Mouse (Mus musculus) brain, embryonic 14.5 days (tissue): ENCODE measurements at regions not wholly inside any gene's neighbourhood (a gene's known extent, or its start where the extent isn't known, plus 50 kb on each side); places are given as distances from the start of the nearest gene placed in this dataset.
A peak's percentile ranks its signal among the peaks of the same experiment; 100 is the strongest.

Experiments used
- DNase-seq: peaks from one replicate; pipeline ENCODE4 v3.0.0-alpha.2; 2011; ENCODE audit warnings: low read depth
- CTCF ChIP-seq: fragments of 200-500 bp; IDR thresholded peaks from 2 replicates; pipeline ENCODE4 v1.5.1; 2012; ENCODE audit warnings: inconsistent platforms, mild to moderate bottlenecking, moderate library complexity, borderline replicate concordance; ENCODE audit not compliant: insufficient read depth, insufficient read length; ENCODE audit errors: extremely low read depth
- POLR2A ChIP-seq: fragments of 200-500 bp; IDR thresholded peaks from 2 replicates; pipeline ENCODE4 v1.6.1; 2012; ENCODE audit warnings: mild to moderate bottlenecking, inconsistent platforms, borderline replicate concordance; ENCODE audit not compliant: poor library complexity, insufficient read depth, insufficient read length, severe bottlenecking; ENCODE audit errors: extremely low read depth

DNA sequence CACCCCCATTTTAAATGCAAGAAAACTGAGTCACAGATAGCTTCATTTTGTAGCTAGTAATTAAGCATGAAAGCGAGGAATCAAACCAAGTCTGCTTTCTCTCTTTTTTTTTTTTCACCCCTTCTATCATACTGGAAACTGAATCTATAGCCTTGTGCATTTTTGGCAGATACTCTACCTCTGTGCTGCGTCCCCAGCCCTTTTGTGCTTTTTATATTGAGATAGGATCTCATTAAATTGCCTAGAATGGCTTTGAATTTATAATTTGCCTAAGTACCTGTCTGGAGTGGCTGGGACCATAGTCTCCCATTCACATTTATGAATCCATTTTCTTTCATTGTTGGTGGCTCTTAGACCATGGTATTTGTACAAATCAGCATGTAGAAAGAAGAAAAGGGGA is 209.9 kb upstream of the Fggy start:
- peak; percentile 82 for DNase-seq
- TF ChIP-seq POLR2A (no peak), CTCF (no peak)

DNA sequence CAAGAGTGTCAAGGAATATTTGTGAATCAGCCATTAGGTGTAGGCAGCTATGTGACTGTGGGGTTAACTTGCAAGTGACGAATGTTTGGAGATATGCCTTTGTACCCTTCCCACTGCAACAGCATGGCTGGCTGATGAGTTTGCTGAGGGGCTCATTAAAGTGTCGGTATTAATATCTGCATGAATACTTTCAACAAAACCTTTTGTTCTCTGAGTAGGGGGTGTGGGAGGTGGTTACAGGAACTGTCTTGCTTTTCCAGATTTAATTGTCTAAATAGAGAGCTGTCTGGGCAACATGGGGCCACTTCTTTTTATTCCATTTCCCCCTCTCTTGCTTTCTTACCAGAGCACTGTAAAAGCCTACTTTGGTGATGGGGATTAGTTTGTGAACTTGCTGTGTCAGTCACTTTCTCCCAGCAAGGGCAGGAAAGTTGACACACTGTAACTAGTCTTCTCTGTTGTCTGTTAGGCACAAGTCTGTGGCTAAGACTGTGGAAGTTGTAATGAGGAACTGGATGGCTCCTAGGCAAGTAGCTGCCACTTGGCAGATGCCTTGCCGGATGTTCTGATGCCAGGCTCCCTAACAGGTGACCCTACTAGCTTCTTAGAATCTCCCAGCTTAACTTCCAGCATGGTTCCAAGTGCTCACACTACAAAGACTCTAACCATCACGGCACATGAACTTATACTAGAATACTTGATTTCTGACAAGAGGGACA is 208.7 kb upstream of the Fggy start:
- TF ChIP-seq POLR2A (no peak), CTCF (no peak)
- DNase-seq: peak; percentile 57

DNA sequence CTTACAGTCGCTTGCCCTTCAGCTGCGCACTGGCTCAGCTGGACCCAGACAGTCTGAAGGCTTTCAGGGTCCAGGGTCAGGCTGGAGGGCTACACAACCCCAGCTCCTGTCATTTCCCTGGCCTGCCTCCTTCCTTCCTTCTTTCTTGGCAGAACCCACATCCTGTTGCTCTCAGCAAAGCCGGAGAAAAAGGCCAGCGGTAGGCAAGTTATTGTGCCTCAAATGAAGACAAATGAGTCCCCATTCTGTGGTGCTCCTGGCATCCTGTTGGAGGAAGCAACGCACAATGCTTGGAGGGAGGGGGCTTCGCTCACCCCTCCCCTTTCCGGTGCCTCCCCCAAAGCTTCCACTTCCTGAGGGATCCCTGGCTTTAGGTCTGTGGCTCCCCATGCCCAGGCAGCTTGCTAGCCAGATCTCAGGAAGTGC is 203.4 kb upstream of the Fggy start:
- TF ChIP-seq CTCF (no peak), POLR2A (no peak)
- peak; percentile 59 for DNase-seq

DNA sequence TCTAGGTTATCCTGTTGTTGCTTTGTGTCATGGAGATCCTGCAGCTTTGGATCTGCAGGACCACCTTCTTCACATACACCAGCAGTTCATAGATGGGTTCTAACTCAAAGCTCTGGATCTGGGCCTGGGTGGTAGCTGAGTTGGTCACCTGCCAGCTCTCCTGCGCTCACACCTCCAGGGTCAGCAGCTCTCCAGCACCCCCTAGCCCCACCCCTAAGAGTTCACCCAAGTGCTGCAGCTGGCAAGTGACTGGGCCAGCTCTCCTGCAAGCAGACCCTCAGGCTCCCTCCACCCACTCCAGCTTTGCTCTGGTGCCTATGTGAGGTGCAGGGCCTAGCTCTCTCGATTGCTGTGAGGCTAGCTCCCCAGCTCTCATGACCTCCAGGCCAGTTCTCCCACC is 198.6 kb upstream of the Fggy start:
- TF ChIP-seq POLR2A (no peak), CTCF (no peak)
- no peak for DNase-seq

DNA sequence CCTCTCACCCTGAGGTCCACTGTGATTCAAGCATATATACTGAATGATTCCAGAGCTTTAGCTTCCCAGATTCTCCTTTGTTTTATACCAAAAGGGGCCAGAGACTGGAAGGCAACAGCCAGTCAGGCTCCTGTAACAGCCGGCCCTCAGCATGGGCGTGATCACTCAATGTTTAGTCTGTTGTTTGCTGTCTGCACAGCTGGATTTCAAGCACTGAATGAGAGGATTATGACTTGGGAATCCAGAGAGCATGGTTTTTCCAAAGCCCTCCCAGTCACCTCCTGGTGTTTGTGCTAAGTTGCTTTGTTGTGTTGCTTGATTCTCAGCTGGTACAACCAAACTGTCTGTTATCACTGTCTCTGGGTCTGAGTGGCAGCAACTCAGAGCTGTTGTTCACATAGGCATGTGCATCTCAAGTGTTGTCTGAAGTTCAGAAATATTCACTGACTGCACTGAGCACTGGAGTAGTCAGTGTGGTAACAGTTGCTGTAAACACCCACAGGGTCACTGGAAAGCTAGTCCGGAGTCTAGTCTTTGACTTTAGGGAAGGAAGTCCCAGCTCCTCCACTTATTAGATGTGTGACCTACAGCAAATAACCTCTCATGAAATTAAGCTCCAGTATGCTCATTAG is 196.9 kb upstream of the Fggy start:
- DNase-seq: peak; percentile 31
- TF ChIP-seq CTCF (no peak), POLR2A (no peak)

DNA sequence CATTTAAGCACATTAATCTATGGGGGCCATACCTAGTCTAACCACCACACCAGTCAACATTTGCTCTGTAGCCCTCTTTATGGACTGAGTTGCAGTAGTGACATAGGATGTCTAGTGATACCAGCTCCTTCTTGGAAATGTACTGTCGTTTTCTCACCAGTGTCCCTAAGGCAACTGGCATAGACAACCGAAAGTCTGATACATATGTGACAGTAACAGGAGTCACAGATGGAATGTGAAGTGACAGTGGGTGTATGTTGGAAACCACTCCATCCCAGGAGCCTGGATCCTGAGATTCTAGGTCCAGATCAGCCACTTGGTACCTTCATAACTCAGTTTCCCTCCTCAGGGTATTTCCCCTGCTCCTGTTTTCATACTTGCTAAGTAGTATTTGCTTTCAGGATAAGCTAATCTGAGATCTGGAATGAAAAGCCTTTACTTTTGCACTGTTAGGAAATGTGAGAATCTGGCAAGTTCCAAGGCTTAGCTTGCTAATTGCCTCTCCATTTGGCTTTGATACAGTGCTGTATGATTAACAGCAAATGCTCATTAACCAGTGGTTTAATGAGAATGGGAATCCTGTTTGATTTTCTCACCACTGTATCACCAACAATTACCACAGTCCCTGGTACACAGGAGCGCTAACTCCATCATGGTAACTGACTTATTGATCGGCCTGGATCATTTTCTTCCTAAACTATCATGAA is 192.8 kb upstream of the Fggy start:
- TF ChIP-seq POLR2A (no peak), CTCF (no peak)
- DNase-seq: peak; percentile 90

DNA sequence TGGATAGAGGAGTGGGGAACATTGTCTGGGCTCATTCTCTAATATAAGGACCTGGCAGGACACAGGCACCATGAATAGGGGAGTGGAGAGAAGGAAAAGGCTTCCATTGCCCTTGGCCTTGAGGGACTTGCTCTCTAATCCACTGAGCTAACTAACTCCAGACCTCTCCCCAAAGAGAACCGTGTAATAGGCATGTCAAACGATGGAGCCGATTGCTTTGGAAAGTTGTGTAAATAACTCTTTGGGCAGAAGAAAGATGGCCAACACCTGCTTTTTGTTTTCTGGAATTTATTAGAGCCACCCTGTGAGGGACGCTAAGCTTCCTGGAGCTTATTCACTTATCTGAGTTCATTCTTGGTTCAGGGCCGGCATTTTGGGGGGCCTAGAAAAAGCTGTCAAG is 180.9 kb upstream of the Fggy start:
- no peak for TF ChIP-seq POLR2A
- no peak for TF ChIP-seq CTCF

DNA sequence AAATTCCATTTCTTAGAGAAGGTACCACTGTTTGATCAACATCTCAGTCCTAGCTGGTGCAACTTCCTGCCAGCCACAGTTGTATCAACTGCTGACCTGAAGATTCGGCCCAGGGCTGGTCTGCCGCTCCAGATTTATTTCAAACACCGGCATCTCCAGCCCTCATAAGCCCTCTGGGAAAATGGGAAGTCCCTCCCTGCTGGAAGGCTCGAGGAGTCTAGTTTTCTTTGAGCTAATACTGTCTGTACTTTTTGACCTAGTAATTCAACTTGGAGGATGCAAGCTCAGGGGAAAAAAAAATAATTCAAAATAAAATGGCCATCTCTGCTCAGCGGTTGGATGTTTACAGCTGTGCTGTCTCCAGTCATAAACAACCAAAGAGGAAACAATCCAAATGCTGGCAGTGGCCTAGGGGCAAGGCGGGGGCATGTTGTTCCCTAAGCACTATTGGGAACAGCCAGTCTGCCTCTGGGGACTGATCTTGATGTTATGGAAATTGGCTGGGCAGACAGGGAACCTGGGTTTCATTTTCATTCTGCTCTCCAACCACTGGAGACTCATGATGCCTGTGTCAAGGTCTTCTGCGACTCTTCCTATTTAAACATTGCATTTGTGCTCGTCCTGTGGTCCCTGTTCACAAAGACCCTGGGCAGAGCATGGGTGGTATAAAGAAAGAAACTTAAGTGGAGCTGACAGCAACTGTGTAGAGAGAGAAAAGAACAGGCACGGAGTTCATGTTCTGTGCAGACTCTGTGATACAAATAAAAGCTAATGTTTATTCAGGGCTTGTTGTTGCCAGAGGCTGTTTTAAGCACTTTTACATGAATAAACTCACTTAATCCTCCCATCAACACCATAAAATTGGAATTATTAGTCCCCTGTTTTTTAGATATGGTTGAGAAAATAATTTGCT is 179.8 kb upstream of the Fggy start:
- DNase-seq: no peak
- no peak for TF ChIP-seq POLR2A
- TF ChIP-seq CTCF: no peak

More for the DNA sequence above, 180.9 kb upstream of the Fggy start:
- no peak for DNase-seq

DNA sequence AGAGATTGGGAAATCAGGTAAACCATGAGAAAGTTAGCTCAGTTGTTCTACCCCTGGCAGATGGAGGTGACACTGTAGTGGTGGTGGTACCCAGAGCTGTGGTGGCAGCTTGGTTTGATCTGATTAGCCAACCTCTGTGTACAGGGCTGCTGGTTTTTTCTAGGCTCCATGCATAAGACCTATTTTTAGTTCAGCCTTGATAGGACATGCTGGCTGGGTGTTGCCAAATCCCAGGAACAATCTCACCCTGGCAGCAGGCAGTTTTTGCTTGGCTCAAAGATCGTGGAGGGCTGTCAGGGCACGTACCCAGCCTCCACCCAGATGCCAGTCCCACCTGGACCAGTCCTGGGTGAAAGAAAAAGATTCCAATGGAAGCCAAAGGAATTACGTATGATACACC is 178.7 kb upstream of the Fggy start:
- TF ChIP-seq POLR2A (no peak), CTCF (no peak)
- DNase-seq: no peak

DNA sequence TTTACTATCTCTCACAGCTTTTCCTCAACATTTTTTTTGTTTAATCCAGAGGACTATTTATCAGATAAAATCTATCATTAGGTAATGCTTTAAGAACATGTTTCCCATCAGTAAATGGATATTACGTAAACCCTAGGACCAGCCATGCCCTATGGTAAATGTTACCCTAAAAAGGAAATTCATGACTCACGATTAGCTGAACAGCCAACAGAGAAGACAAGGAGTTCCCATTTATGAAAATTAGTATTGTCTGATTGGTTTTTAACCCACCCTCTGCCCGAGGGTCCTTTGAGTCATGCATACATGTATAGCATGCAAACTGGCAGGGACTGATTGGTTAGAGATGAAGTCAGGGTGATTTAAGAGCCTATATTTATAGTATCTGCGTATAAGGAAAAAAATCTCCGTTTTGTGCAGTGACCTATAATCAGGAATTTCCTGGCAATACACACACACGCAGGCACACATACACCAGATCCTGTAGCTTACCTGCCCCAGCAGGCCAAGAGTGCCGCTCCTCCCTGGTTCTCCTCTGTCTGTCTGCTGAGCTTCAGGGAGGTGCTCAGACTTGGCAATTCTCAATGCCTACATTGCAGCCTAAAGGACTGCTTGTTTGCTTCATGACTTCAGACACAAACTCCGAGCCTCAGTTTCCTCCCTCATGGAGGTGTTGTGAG is 174.0 kb upstream of the Fggy start:
- DNase-seq: no peak

DNA sequence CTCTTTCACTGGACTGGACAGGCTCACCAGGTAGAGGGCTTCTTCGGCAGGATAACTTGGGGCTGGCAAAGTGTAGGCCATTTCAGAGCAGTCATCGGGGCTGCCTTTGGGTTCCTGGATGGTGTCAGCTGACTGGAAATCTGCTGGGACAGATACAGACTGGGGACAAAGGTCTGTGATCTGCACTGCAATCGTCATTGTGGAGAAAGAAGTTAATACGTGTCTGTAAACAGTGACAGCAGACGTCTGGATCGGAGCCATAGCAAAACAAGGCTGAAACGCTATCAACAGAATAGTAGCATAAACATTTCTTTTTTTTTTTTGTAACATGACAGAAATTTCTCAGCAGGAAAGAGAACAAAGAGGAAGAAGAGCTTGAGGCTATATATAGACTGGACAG is 171.8 kb upstream of the Fggy start:
- TF ChIP-seq POLR2A (no peak), CTCF (no peak)
- DNase-seq: no peak

More for the DNA sequence above, 174.0 kb upstream of the Fggy start:
- TF ChIP-seq CTCF (no peak), POLR2A (no peak)

DNA sequence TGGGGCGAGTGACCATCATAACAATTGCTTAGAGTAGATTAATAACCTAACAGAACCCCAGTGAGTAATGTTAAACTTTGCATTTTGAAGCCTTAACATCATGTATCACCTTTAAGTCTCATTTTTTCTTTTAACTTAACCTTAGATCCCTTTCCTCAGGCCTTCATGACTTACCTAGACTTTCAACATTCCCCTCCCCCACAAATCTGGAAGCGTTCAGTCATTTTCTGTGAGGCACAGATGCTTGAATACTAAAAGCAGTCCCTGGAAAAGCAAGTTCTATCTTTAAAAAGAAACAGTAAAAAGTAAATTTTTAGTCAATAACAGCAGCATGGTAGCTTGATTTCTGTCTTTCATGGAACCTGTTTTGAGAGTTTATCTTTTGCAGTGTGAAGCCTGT is 171.3 kb upstream of the Fggy start:
- DNase-seq: no peak
- TF ChIP-seq POLR2A (no peak), CTCF (no peak)
